Mouse (Mus musculus): Measurements from ENCODE around the gene Acox2.
A peak's percentile ranks its signal among the peaks of the same experiment; 100 is the strongest.
"Not testable (repeated sequence)": the region's sequence is repeated elsewhere in the genome, so short reads cannot be mapped to it uniquely, and the experiment has no call there.

The Acox2 gene

GRCm38 (mm10) chr14:8259166-8259565 lies at the start of gene Acox2:
Gene Acox2, minus strand, starts transcription at chr14:8259353.
- DNase-seq (ENCODE audit: low spot score in 2 of 2) = no peak

DNA sequence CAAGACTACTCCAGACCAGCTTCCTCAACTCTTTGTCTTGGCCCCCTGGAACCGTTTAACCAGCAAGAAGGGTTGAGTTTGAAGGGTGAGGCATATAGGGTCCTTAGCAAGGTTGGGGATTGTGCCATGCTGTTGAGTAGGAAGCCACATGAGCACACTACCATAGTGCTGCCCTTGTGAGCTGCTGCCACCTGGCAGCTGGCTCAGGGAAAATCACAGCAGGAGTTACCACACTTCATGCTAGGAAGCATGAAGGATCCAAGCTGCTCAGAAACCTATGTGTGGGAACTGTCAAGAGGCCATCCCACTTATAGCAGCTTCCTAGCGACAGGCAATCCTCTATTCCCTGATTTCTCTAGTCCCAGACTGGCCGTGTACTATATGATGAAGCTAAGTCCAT lies 49.5 kb upstream of the Acox2 start:
- DNase-seq (ENCODE audit: low spot score in 2 of 2) = no peak

DNA sequence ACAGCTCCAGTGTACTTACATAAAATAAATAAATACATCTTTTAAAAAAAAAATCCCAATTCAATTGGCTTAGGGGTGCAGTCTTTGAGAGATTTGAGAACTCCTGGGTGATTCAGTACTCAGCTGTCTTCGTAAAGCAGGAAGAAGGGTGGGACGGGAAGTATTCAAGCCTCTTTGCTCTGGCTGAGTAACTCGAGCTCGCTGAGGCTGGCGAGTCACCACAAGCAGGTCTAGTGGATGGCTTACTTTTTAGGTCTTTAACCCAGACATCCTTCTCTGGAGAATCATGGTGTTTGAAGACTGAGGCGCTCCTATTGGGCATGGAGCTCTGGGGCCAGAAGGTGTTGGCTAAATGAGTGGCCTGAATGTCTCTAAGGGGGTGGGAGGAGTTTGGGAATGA lies 47.7 kb upstream of the Acox2 start:
- no peak for DNase-seq (ENCODE audit: low spot score in 2 of 2)

DNA sequence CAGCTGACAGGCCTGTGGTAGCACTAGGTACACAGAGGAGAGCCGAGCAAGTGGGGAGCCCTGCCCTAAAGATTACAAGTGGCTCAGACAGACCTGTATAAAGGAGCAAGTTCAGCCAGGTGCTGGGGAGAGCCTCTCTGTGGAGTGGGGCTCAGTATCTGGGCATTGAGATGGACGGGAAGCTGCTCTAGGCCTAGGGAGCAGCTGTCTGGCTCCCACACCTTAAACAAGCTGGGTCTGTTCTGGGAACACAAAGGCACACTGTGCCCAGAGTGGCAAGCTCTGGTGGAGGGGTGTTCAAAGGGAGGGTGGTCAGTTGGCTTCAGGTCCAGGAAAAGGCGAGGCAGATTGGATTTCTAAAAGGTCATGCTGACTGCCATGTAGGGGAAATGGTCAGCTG lies 45.9 kb upstream of the Acox2 start:
- DNase-seq (ENCODE audit: low spot score in 2 of 2) = no peak

GRCm38 (mm10) chr14:8304082-8304481 lies 44.9 kb upstream of the Acox2 start:
- no peak for DNase-seq (ENCODE audit: low spot score in 2 of 2)

GRCm38 (mm10) chr14:8302687-8303086 lies 43.5 kb upstream of the Acox2 start:
- DNase-seq (ENCODE audit: low spot score in 2 of 2) = no peak

DNA sequence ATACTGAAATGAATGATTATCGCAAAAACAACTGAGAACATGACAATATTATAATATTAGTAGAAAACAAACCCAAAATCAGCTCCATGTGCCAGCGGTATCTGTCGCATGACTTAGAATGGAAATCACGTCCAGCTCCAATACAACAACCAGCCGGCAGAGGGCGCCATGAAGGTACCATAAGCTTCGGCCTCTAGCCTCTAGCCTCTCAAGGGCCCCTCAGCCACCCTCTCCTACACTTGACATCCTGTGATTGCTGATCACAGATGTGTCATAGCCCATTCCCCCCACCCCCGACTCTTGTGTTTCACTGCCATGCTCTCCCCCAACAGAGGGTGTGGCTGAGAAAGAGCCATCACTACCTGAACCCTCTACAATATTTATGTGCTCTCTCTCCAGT lies 41.1 kb upstream of the Acox2 start:
- DNase-seq (ENCODE audit: low spot score in 2 of 2) = peak in 1 of 2 experiments; percentile 20

DNA sequence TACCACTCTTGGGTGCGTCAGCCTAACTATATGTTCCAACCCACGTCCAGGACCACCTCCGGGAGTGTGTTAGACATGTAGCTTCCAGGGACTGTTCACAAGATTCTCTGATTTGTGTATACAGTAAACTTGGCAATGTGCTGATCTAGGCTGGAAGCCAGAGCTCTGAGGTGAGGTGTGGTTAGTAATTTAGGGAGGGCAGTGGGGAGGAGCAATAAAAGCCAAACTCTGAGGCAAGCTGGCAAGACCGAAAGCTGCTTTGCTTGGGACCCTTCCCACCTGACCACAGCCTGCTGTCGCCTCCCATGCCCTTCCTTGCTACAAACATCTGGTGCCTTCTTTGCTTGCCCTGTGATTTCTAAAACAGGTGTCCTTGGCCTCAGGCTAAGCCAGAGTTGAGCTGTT lies 38.7 kb upstream of the Acox2 start:
- DNase-seq (ENCODE audit: low spot score in 2 of 2) = no peak

DNA sequence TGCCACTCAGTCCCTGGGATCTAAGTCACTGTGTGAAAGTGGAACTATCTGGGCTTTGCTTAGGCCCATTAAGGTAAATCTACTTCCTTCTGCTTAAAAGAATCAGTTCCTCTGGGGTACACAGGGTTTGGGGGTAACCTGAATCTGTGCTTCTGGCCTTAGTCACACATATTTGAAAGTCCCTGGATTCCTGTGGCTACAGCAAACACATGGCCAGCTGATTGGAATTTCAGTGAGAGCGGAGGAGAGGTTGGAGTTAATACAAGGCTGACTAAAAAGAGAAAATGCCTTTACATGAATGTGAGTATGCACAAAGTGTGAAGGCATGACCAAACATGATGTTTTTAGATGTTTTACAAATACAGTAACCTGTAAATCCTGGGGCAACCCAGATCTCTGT lies 35.1 kb upstream of the Acox2 start:
- DNase-seq (ENCODE audit: low spot score in 2 of 2) = no peak

- not testable (repeated sequence) for DNase-seq (ENCODE audit: low spot score in 2 of 2)
Observed at GRCm38 (mm10) chr14:8286595-8286994, 27.4 kb upstream of the Acox2 start.

DNA sequence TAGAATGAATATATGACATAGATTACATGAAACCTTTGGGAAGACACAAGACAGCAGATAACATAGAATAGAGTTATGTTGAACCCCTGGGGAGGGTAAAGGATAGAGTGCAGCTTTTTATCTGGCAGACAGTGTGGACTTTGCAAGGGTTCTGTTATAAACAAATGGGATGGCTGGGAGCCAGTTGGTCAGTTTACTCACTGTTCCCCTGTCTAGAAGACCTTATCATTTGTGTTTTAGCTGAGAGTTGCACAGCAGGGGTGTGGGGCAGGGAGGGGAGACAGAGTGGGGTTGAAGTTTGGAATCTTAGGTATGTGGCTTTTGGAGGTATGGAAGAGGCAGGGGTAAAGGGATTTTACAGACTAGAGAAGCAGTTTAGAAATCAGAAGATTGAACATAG lies 24.6 kb upstream of the Acox2 start:
- no peak for DNase-seq (ENCODE audit: low spot score in 2 of 2)

DNA sequence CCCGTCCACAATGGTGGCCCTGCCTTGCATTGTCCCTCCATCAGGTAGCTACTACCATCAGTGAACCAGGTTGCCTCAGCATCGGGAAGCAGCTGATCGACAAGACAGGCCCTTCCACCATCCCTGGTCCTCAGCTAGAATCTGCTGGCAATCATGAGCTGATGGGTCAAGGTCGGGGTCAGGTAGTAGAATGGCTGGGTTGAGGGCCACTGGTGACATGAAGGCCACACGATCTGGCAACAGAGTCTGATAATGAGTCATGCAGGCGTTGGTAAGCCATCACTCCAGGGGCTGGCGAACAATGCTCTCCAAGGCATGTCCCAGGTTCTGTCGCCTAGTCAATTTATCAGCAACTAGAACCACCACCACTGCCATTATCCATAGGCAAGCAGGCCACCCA lies 12.1 kb upstream of the Acox2 start:
- not testable (repeated sequence) for DNase-seq (ENCODE audit: low spot score in 2 of 2)

DNA sequence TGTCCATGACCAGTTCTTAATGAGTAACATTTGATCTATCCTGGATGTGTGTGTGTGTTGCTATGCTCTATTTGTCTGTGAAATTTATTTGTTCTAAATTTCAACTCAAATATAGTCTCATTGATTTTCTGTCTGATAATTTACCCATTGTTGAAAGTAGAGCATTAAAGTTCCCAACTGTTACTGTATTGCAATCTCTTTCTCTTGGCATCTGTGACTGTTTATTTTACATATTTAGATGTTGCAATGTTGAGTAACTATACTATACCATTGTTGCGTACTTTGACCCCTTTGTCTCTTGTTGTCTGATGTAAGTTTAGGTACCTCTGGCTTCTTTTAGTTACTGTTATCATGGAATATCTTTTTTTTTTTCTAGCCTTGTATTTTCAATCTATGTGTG lies 5.2 kb upstream of the Acox2 start:
- DNase-seq (ENCODE audit: low spot score in 2 of 2) = no peak

DNA sequence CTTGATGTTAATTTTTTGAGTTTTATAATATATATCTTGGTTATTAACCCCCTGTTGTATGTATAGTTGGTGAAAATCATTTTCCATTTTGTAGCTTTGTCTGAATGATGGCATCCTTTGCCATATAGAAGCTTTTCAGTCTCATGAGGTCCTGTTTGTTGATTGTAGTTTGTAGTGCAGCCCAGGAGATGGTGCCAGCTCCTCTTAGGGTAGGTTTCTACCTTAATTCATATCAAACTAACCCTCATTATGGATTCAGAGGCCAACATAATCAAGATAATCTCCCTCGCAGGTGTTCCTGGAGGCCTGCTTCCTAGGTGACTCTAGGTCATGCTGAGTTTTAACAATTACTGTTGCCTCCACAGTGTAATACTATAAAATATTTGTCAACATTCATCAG lies 3.1 kb upstream of the Acox2 start:
- DNase-seq (ENCODE audit: low spot score in 2 of 2) = no peak

GRCm38 (mm10) chr14:8260214-8260613 lies 1.1 kb upstream of the Acox2 start:
- no peak for DNase-seq (ENCODE audit: low spot score in 2 of 2)

DNA sequence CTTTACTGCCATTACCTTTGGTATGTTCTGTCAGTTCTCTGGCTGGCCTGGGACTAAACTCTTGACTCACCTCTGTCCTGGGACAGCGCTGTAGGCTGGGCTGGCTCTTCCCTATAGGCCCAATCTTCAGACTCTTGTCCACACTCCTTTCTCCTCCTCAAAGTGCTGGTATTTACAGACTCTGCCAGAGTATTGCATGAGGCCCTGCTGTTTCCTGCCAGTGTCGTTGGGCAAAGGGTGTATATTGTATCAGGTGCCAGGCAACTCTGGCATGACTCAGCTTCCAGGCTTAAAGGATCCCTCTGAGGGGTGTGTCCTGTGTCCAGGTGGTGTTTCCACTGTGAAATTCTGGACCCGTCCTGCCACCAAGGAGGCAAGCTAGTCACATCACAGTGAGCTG lies 401 bp downstream of the Acox2 start:
- no peak for DNase-seq (ENCODE audit: low spot score in 2 of 2)

DNA sequence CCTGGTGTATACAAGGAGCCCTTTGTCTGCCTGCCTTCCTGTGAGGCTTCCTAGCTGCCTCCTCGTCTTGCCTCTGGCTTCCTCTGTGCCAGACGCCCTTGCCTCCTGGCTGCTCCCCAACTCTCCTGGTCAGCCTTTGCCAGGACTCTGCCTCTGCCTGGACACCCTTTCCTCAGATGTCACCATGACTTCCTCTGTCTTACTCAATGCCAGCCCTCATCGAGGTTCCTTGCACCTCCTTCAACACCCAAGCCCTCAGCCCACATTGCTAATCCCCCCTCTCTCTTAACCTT lies 872 bp downstream of the Acox2 start:
- no peak for DNase-seq (ENCODE audit: low spot score in 2 of 2)

DNA sequence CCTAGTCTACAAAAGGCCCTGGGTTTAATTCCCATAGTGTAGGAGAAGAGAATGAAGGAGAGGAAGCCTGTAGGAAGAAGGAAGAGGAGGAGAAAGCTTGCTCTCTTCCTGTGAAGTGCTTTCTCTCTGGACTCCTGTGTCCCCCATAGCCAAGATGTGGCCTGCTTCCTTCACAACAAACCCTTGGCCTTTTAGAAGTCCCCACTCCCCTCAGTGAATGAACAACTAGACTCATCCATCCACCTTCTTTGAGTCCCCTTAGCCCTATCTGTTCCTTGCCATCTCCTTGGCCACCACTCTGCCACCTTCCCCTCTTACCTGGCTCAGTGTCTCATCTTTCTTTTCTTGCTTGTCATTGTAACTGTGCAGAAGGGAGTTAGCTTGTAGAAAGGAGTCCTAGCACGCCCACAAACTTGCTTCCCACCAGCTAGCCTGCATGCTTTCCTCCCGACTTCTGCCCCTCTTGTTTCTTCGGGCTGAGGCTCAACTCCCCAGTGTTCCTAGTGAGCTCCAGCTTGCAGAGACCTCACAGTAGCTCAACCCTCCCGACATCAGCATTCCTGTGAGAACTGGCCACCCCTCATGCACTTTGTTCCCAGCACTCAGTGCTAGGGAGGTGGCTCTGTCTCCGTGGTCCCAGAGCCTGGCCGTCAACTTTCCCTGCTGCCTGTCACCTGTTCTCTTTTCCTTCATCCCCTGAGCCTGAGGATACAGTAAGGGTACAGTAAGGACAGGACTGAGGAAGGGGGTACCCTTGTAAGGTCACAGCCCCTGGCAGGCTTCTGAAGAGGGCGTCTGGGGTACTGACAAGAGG lies 1.4 kb downstream of the Acox2 start:
- no peak for DNase-seq (ENCODE audit: low spot score in 2 of 2)

DNA sequence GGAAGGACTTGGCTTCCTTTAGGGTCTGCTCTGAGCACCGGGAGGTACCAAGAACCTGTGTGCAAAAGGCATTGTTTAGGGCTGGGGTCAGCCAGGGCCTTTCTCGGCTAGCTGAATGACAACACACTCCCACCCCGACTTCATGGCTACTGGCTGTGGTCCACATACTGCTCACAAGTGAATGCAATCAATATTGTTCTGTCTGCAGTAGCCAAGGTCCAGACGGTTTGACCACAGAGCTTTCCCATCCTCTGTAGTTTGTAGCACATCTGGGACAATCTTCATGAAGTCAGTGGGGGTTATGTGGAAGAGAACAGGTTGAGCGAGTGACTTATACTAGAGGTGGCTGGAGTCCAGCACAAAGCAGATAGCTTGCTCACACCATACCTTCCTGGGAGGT lies 2.3 kb downstream of the Acox2 start:
- DNase-seq (ENCODE audit: low spot score in 2 of 2) = no peak

DNA sequence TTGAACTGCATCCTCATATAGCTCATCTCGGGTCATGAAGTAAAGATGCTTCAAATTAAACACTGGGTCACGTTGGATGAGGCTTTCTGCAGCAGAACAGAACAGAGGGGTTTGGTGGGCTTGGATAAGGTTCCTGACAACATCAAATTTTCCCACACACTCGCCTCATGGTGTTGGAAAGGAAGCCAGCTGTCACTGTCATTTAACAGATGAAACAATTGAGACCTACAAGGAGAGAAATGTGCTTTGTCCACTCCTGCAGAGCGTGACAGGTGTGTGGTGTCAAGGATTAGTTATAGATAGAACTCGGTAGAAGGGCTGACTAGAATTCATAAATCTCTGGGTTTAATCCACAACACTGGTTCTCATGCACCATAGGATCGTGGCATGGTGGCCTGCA lies 3.1 kb downstream of the Acox2 start:
- no peak for DNase-seq (ENCODE audit: low spot score in 2 of 2)

GRCm38 (mm10) chr14:8255076-8255729 lies 4.0 kb downstream of the Acox2 start:
- DNase-seq (ENCODE audit: low spot score in 2 of 2) = peak; percentile 40 to 57

DNA sequence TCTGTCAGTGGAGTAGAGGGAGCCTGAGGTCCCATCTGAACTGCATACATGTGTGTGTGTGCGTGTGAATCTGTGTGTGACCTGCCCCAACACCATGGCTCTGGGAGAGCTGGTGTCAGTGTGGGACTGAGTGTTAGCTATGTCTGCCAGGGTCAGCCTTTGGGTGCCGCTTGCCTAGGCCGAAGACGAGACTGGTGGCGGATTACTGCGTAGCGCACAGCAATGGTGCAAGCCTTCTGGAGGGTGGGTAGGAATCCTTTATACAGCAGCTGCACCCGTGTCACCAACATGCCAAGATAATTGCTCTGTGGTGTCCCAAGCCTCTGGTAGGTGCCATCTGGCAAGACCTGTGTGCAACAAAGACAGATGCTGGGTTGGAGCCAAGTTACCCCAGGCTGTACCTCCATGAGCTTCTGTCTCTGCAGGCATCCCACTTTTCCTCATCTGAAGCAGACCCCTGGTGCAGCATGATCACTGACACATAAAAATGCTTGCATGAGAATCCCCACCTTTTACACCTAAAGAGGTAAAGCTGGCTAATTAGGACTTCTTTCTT lies 7.7 kb downstream of the Acox2 start:
- DNase-seq (ENCODE audit: low spot score in 2 of 2) = no peak

DNA sequence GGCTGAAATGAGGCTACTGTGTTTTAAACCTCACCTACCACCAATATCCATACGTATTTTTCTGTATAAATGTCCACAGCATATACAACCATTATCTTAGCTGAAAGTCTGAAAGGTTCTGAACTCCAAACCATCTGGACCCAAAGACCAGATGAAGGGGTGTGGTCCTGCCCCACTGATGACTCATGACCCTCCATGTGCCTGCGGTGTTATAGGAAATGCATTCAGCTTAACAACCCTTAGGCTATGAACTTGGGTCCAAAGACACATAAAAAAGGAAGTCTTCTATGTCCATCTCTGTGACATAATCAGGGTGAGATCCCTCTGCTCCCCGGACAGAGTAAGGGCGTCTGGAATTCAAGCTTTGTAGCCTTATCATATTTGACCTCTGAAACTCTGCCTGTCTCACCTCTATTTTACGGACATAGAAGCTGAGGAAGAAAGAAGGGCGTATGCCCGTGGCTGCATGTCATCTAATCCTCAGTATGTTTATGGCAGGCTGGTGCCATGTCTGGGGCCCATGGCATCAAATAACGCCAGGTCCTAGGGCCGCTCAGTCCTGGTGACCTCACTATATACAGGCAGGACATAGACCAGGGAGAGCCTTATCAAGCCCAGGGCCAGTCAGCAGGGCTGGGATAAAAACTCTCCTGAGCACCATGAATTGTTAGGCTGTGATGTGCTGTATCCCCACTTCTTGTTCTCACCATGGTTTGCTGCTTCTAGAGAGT lies 8.8 kb downstream of the Acox2 start:
- DNase-seq (ENCODE audit: low spot score in 2 of 2) = no peak

All from frontal cortex, postnatal 10 days (tissue).